Mouse (Mus musculus) cerebellum, adult 2 months (tissue): ENCODE results near the gene Epb41l5. TPM values are rescaled to one million over a fixed set of nuclear protein-coding genes. Genes with fewer than 3 reads are reported as not detected.
A peak's percentile ranks its signal among the peaks of the same experiment; 100 is the strongest.

Experiments used
- DNase-seq, 2 experiments: peaks; one replicate each; pipeline ENCODE4 v3.0.0; 2021
- H3K27ac ChIP-seq: fragments of 200-500 bp; 2 replicates; pipeline ENCODE4 v1.5.1; 2012; ENCODE audit warnings: low read length, control low read depth, inconsistent platforms; ENCODE audit not compliant: insufficient read depth
- H3K27me3 ChIP-seq: fragments of 200-500 bp; 2 replicates; pipeline ENCODE4 v1.6.1; 2012; ENCODE audit warnings: inconsistent platforms, mild to moderate bottlenecking, low read length, moderate library complexity; ENCODE audit not compliant: control insufficient read depth, insufficient read depth
- H3K4me1 ChIP-seq: fragments of 200-500 bp; 2 replicates; pipeline ENCODE4 v1.6.1; 2011; ENCODE audit warnings: low read length; ENCODE audit not compliant: control insufficient read depth, insufficient read depth
- H3K4me3 ChIP-seq: fragments of 200-500 bp; replicated peaks from 2 replicates; pipeline ENCODE3; 2011; ENCODE audit warnings: mild to moderate bottlenecking, low read depth, low read length, control low read depth; ENCODE audit not compliant: insufficient read depth
- CTCF ChIP-seq: fragments of 200-500 bp; IDR thresholded peaks from 2 replicates; pipeline ENCODE4 v1.5.1; 2011; ENCODE audit warnings: low read depth, mild to moderate bottlenecking, control low read depth, low read length, moderate library complexity, borderline replicate concordance; ENCODE audit not compliant: insufficient read depth
- POLR2A ChIP-seq: fragments of 200-500 bp; IDR thresholded peaks from 2 replicates; pipeline ENCODE4 v1.6.1; 2011; ENCODE audit warnings: low read length, control low read depth, borderline replicate concordance; ENCODE audit not compliant: insufficient read depth
- WGBS: fragments of 180-500 bp; shearing (Covaris S2); methylation state at CpG from one replicate; pipeline ENCODE4 v1.1.7; 2018; 5-methylcytosine and 5-hydroxymethylcytosine counted together
- polyA plus RNA-seq: library from polyadenylated mRNA; depleted of rRNA; stranded (reverse); fragments of >200 nt; gene quantifications from 2 replicates; pipeline ENCODE4 v1.2.3, GENCODE M21; 2012; rRNA removed

The Epb41l5 gene
- polyA plus RNA-seq, 1 experiment = 4.7 TPM

GRCm38 (mm10) chr1:119503808-119504207, 145.0 kb downstream of the Epb41l5 start:
- peak overlapping the region; percentile 71 for H3K4me3 ChIP-seq
- no peak for TF ChIP-seq POLR2A
- TF ChIP-seq CTCF = no peak
- no peaks in the 10 kb centered on the region for H3K27me3 ChIP-seq
- peak in 1 of 2 experiments; percentile 27 for DNase-seq
- H3K27ac ChIP-seq = no peak overlapping the region
- WGBS = 7% methylated on average over 5 of the region's 5 CpGs
- no peaks in the 10 kb centered on the region for H3K4me1 ChIP-seq

DNA sequence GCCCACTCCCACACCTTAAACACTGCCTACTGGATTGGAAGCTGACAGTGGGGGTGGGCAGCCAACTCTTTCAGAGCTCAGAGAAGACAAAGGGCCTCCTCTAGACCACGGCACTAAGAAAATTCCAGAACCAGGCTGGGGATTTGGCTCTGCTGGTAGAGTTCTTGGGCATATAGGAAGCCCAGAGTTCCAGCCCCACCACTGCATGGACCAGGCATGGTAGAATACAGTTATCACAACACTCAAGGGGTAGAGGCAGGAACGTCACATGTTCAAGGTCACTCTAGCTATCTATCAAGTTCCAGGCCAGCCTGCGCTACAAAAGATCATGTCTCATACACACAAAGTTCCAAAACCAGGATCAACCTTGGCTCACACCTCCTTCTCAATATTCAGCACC, 145.6 kb downstream of the Epb41l5 start:
- WGBS = 94% methylated on average over 3 of the region's 3 CpGs
- peak overlapping the region; percentile 37 for H3K4me3 ChIP-seq
- no peaks in the 10 kb centered on the region for H3K27me3 ChIP-seq
- TF ChIP-seq POLR2A (no peak), CTCF (no peak)
- no peak overlapping the region for H3K27ac ChIP-seq
- no peak for DNase-seq
- no peaks in the 10 kb centered on the region for H3K4me1 ChIP-seq

- Histone ChIP-seq H3K27ac (no peak overlapping the region), H3K27me3 (no peaks in the 10 kb centered on the region), H3K4me1 (no peaks in the 10 kb centered on the region), H3K4me3 (no peak overlapping the region)
- TF ChIP-seq POLR2A (no peak), CTCF (no peak)
- DNase-seq = no peak
- 85% methylated on average over 11 of the region's 11 CpGs for WGBS
Measured at GRCm38 (mm10) chr1:119502729-119503128, 146.1 kb downstream of the Epb41l5 start.

DNA sequence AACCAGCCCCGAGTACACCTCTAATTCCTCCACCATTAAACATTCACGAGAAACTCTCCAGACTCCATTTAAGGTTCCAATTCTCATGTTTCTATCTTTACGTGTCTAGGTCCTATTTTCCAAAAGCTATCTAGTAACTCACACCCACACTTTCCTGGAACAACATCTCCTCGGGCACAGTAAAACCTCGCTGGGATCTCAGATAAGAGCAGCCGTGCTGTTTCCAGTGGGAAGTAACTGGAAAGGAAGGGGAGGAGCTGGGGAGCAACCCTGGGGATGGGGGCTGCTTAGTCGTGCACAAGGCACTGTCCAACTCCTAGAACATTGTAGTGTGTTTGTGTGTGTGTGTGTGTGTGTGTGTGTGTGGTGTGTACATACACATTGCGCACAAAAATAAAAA, 146.9 kb downstream of the Epb41l5 start:
- Histone ChIP-seq H3K27me3 (no peaks in the 10 kb centered on the region), H3K27ac (no peak overlapping the region), H3K4me1 (no peaks in the 10 kb centered on the region), H3K4me3 (no peak overlapping the region)
- DNase-seq = no peak
- WGBS = 87% methylated on average over 8 of the region's 8 CpGs
- TF ChIP-seq POLR2A (no peak), CTCF (no peak)

DNA sequence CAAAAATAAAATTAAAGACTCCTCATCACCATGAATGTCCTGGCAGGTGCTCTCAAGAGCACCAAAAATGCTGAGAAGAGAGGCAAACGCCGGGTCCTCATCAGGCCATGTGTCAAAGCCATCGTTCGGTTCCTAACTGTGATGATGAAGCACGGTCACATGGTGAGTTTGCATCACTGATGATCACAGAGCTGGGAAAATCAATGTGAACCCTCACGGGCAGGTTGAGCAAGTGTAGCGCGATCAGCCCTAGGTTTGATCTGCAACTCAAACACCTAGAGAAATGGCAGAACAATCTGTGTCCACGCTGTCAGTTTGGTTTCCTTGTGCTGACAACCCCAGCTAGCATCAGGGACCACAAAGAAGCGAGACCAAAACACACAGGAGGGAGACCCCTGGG, 149.3 kb downstream of the Epb41l5 start:
- Histone ChIP-seq H3K4me1 (peaks cover 13% of the 10 kb centered on the region), H3K4me3 (no peak overlapping the region), H3K27me3 (no peaks in the 10 kb centered on the region), H3K27ac (no peak overlapping the region)
- 92% methylated on average over 10 of the region's 10 CpGs for WGBS
- DNase-seq = no peak
- TF ChIP-seq POLR2A (no peak), CTCF (no peak)

DNA sequence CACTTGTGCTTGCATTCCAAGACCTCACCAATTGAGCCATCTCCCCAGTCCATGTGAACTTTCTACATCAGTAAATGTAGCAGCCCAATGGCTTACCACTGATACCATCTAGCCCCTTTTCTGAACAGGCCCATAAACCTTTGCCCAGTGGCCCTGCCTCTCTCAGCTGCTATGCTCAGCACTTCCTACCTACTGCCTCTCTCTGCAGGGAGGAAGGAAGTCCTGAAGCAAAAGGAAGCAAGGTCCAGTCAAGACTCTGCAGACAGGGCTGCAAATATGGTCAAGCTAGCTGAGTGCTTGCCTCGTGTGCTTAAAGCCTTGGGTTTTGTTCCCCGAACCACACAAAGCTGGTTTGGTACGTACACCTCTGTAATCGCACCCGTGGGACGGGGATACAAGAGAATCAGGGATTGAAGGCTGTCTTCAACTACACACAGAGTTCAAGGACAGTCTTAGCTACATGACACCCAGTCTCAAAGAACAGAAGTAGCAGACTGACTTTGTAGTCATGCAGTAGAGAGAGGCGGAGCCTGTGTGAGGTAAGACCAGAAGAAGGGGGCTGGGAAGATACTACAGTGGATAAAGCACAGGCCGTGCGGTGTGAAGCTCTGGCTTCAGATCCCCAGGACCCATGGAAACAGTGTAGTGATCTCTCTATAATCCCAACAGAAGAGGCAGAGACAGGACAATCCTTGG, 150.1 kb downstream of the Epb41l5 start:
- Histone ChIP-seq H3K27me3 (no peaks in the 10 kb centered on the region), H3K4me1 (peaks cover 13% of the 10 kb centered on the region), H3K27ac (no peak overlapping the region), H3K4me3 (no peak overlapping the region)
- no peak for TF ChIP-seq CTCF
- 93% methylated on average over 9 of the region's 9 CpGs for WGBS
- no peak for DNase-seq

DNA sequence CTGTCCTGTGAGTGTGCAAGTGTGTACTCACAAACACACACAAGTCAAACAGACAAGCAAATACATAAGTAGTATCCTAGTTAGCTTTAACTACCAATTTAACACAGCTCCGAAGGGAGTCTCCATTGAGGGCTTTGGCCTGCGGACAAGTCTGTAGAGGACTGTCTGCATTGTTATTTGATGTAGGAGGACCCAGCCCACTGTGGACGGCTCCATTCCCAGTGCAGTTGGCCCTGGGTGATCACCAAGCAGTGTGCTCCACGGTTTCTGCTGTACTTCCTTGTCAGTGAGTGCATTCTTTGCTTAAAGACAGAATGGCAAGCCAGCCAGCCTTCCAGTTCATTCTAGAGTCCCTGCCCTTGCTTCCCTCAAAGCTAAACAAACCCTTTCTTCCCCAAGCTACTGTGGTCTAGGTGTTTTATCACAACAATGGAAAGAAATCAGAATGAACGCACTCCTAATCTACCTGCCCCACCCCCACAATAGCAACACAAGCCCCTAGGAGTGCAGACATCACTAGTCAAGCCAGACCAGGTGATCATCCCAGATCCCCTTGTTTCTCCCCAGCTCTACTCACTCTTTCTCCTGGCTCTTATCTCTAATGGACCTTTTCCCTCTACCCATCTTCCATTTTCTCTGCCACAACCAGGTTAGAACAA, 151.3 kb downstream of the Epb41l5 start:
- no peaks in the 10 kb centered on the region for H3K27me3 ChIP-seq
- H3K4me1 ChIP-seq = peaks cover 13% of the 10 kb centered on the region
- no peak overlapping the region for H3K27ac ChIP-seq
- WGBS = 92% methylated on average over 5 of the region's 5 CpGs
- no peak for DNase-seq
- H3K4me3 ChIP-seq = no peak overlapping the region
- no peak for TF ChIP-seq POLR2A

- Histone ChIP-seq H3K27ac (peak overlapping the region; percentile 44), H3K4me3 (no peak overlapping the region), H3K4me1 (peaks cover 17% of the 10 kb centered on the region), H3K27me3 (no peaks in the 10 kb centered on the region)
- 17% methylated on average over 6 of the region's 6 CpGs for WGBS
- TF ChIP-seq CTCF = no peak
- no peak for TF ChIP-seq POLR2A
- DNase-seq = peak; percentile 89 to 94
Measured at GRCm38 (mm10) chr1:119495396-119495775, 153.4 kb downstream of the Epb41l5 start.

Other genes starting within 250 kb of the Epb41l5 start
- gene Inhbb, start 226.8 kb downstream of the Epb41l5 start, polyA plus RNA-seq = 5.6 and 6.1 TPM in 2 replicates
- 24.5 and 25.1 TPM in 2 replicates for gene Ralb, start 144.2 kb downstream of the Epb41l5 start, polyA plus RNA-seq
- gene Tmem185b, start 122.8 kb downstream of the Epb41l5 start, polyA plus RNA-seq = 13.0 TPM in 2 replicates
- 25.6 and 29.7 TPM in 2 replicates for gene Ptpn4, start 188.6 kb upstream of the Epb41l5 start, polyA plus RNA-seq